ENCODE assay signal across 10 mouse cellular contexts in genomic region chr6:88321879-88322278, GRCm38 (mm10).
DNase-seq lines count a peak whose midpoint lies in the region; ATAC-seq and TF ChIP-seq lines count a peak whose summit lies in the region.
"Had no signal": no experiment of that assay in that cellular context is flagged by ENCODE, and none has a peak within 500 bp of the region (broad histone marks: within the 10 kb centered on the region; RNA-seq: fewer than 3 reads in every experiment).

No protein-coding gene starts in this region.

- H3K27ac ChIP-seq in heart, embryonic 16.5 days (ENCODE audit: low read length) = no peak overlapping the region
- H3K27ac ChIP-seq in liver, embryonic 14.5 days = no peak overlapping the region
- H3K27ac ChIP-seq: heart, embryonic 15.5 days had no signal

- no peaks in the 10 kb centered on the region for H3K36me3 ChIP-seq in heart, embryonic 16.5 days (ENCODE audit: control insufficient read depth, insufficient read depth)
- H3K36me3 ChIP-seq in liver, embryonic 14.5 days (replicated peaks; ENCODE audit: control insufficient read depth, insufficient read depth, low read depth) = no peaks in the 10 kb centered on the region
- H3K36me3 ChIP-seq: heart, embryonic 15.5 days had no signal

- 0 out of 2 replicates have a peak, but pooled peaks cover 2% of the 10 kb centered on the region for H3K4me1 ChIP-seq in heart, embryonic 16.5 days (ENCODE audit: control insufficient read depth, insufficient read depth, low read length)
- H3K4me1 ChIP-seq in liver, embryonic 14.5 days (replicated peaks; ENCODE audit: control insufficient read depth in 2 of 2, insufficient read depth in 2 of 2, low read length in 1 of 2) = no peaks in the 10 kb centered on the region

- no peak for TF ChIP-seq EP300 in liver, embryonic 14.5 days (IDR thresholded peaks at IDR 0.05; ENCODE audit: low read depth)

- ATAC-seq in heart, embryonic 16.5 days (replicated peaks; ENCODE audit: extremely low read depth, insufficient read depth, low FRiP score) = peak; percentile 52; the same call in 1 of the 2 replicates
- ATAC-seq in liver, embryonic 14.5 days (ENCODE audit: insufficient read depth) = no peak
- no peak for ATAC-seq in erythroblast, adult 5-6 weeks (replicated peaks; ENCODE audit: low FRiP score, poor library complexity, severe bottlenecking)
- ATAC-seq: Patski had no signal

- H3K27me3 ChIP-seq in heart, embryonic 16.5 days (ENCODE audit: control insufficient read depth, insufficient read depth, low read length) = no peaks in the 10 kb centered on the region
- no peaks in the 10 kb centered on the region for H3K27me3 ChIP-seq in liver, embryonic 14.5 days (ENCODE audit: control insufficient read depth, insufficient read depth, low read length)
- H3K27me3 ChIP-seq: heart, embryonic 15.5 days; Patski had no signal

- H3K4me2 ChIP-seq in heart, embryonic 16.5 days (ENCODE audit: low read depth, low read length) = no peak overlapping the region
- no peak overlapping the region for H3K4me2 ChIP-seq in liver, embryonic 14.5 days (ENCODE audit: low read depth)
- H3K4me2 ChIP-seq: heart, embryonic 15.5 days had no signal

- no peak overlapping the region for H3K4me3 ChIP-seq in heart, embryonic 16.5 days (ENCODE audit: low read length)
- H3K4me3 ChIP-seq in liver, embryonic 14.5 days (ENCODE audit: insufficient read depth in 1 of 2, low read depth in 2 of 2, low read length in 2 of 2) = no peak overlapping the region
- H3K4me3 ChIP-seq: heart, embryonic 15.5 days had no signal

- WGBS in heart, embryonic 16.5 days = 38% methylated on average over 7 of the region's 7 CpGs
- WGBS in liver, embryonic 14.5 days (ENCODE audit: insufficient replicate concordance) = 64% methylated on average over 7 of the region's 7 CpGs

- no peak overlapping the region for H3K9ac ChIP-seq in heart, embryonic 16.5 days (ENCODE audit: low read length)
- no peak overlapping the region for H3K9ac ChIP-seq in liver, embryonic 14.5 days (replicated peaks)
- H3K9ac ChIP-seq: heart, embryonic 15.5 days had no signal

- 0 out of 2 replicates have a peak, but pooled peaks have one; percentile 16 for TF ChIP-seq CTCF in liver, embryonic 14.5 days (IDR thresholded peaks at IDR 0.05; ENCODE audit: low read depth)

- no peak for DNase-seq in heart, postnatal 25 days (ENCODE audit: low spot score)
- DNase-seq in MN1 (ENCODE audit: low spot score) = peak; percentile 54
- DNase-seq in gonadal fat pad, adult 2 months (ENCODE audit: low read depth) = peak; percentile 44
- no peak for DNase-seq in liver, embryonic 14.5 days (ENCODE audit: low read depth in 3 of 3, low spot score in 3 of 3)
- no peak for DNase-seq in left cerebral cortex, adult 18-20 months (ENCODE audit: low spot score in 2 of 2)
- no peak for DNase-seq in B cell, adult 2 months

- intact Hi-C loops in heart, postnatal 25 days (cut with DNase I) = loop anchor here (1.0 to 2.0 kb wide), 2 partner anchors 133 to 209 kb away; no protein-coding TSS in a partner anchor

- H3K9me3 ChIP-seq in heart, embryonic 16.5 days (replicated peaks; ENCODE audit: control insufficient read depth, low read length) = no peaks in the 10 kb centered on the region
- H3K9me3 ChIP-seq in liver, embryonic 14.5 days (ENCODE audit: control insufficient read depth, low read length) = no peaks in the 10 kb centered on the region
- H3K9me3 ChIP-seq: heart, embryonic 15.5 days had no signal

Comparison
In these comparisons a context has a peak if more than half of its experiments do, and no peak if none do; other contexts are left out.
1. DNase-seq: peak in MN1 (single experiment) and gonadal fat pad, adult 2 months (single experiment); none in heart, postnatal 25 days (single experiment), liver, embryonic 14.5 days (0 of 3), left cerebral cortex, adult 18-20 months (0 of 2) and B cell, adult 2 months (0 of 2).